Mouse (Mus musculus): ENCODE data around the gene Spout1.

The Spout1 gene

DNA sequence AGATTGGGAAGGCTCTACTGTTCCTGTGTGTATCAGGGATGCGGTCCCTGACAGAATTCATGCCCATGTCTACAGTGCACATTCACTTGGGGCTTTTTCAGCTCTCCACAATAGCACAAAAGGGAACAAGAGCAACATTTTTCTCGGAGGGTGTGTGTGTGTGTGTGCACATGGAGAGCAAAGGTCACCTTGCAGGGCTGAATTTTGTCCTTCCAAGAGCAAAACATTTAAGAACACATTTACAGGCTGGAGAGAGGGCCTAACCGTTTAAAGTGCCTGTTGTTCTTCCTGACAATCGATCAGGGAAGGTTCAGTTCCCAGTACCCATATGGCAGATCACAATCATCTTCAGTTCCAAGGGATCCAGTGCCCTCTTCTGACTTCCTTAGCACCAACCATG is 48.1 kb downstream of the Spout1 start:
- DNase-seq (ENCODE audit: low read depth, low spot score), result no peak

- DNase-seq (ENCODE audit: low read depth, low spot score), result peak; percentile 72
Measured at GRCm38 (mm10) chr2:30128789-30129188, 49.5 kb downstream of the Spout1 start.

GRCm38 (mm10) chr2:30124472-30125274 is 53.6 kb downstream of the Spout1 start, which contains the start of gene Zer1:
Gene Zer1, minus strand, starts transcription at chr2:30124585.
- peak; percentile 95 for DNase-seq (ENCODE audit: low read depth, low spot score)

- no peak for DNase-seq (ENCODE audit: low read depth, low spot score)
Measured at GRCm38 (mm10) chr2:30123729-30124471, 54.4 kb downstream of the Spout1 start.

Data from A20 (cell line).